16 mouse cellular contexts compared by ENCODE assay signal in the genomic region with DNA sequence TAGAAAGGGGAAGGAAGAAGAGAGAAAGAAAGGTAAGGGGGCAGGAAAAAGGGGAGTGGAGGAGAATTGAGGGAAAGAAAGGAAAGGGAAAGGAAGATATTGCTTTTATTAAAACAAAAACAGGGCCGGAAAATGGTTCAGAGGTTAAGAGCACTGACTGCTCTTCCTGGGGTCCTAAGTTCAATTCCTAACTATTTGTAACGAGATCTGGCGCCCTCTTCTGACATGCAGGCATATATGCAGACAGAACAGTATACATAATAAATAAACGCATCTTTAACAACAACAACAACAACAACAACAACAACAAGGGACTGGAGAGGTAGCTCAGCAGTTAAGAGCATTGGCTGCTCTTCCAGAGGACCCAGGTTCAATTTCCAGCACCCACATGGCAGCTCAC. TPM values are rescaled to one million over a fixed set of nuclear protein-coding genes. Genes with fewer than 3 reads are reported as not detected.
DNase-seq lines count a peak whose midpoint lies in the region; ATAC-seq and TF ChIP-seq lines count a peak whose summit lies in the region.
"Had no signal": no experiment of that assay in that cellular context is flagged by ENCODE, and none has a peak within 500 bp of the region (broad histone marks: within the 10 kb centered on the region; RNA-seq: fewer than 3 reads in every experiment).

No protein-coding gene starts in this region.

- H3K79me2 ChIP-seq in heart, adult 2 months (replicated peaks; ENCODE audit: control insufficient read depth, insufficient read depth, low read length): no peaks in the 10 kb centered on the region
- H3K79me2 ChIP-seq in MEL (ENCODE audit: control insufficient read depth, insufficient read depth, low read length, poor library complexity): no peaks in the 10 kb centered on the region

- no peaks in the 10 kb centered on the region for H3K27me3 ChIP-seq in heart, adult 2 months (ENCODE audit: control insufficient read depth, insufficient read depth, low read length)
- H3K27me3 ChIP-seq in liver, postnatal 0 days (ENCODE audit: insufficient read depth, low read length): no peaks in the 10 kb centered on the region
- H3K27me3 ChIP-seq in liver, embryonic 12.5 days (replicated peaks): no peaks in the 10 kb centered on the region
- no peaks in the 10 kb centered on the region for H3K27me3 ChIP-seq in MEL (ENCODE audit: control insufficient read depth in 1 of 2, insufficient read depth in 2 of 2, low read length in 2 of 2)
- H3K27me3 ChIP-seq: heart, embryonic 15.5 days; midbrain, embryonic 12.5 days had no signal

- H3K9ac ChIP-seq in heart, adult 2 months (ENCODE audit: low read depth, low read length): no peak overlapping the region
- H3K9ac ChIP-seq in liver, postnatal 0 days (replicated peaks): 0 out of 2 replicates have a peak overlapping the region, but pooled peaks have one; percentile 30
- no peak overlapping the region for H3K9ac ChIP-seq in liver, embryonic 12.5 days
- no peak overlapping the region for H3K9ac ChIP-seq in MEL (ENCODE audit: control insufficient read depth, low read depth, low read length, poor library complexity, severe bottlenecking)
- H3K9ac ChIP-seq: heart, embryonic 15.5 days; midbrain, embryonic 12.5 days had no signal

- H3K4me1 ChIP-seq in heart, adult 2 months (ENCODE audit: control insufficient read depth, insufficient read depth, low read length): no peaks in the 10 kb centered on the region
- 0 out of 2 replicates have a peak, but pooled peaks cover 2% of the 10 kb centered on the region for H3K4me1 ChIP-seq in liver, postnatal 0 days (ENCODE audit: insufficient read depth)
- no peaks in the 10 kb centered on the region for H3K4me1 ChIP-seq in liver, embryonic 12.5 days
- no peaks in the 10 kb centered on the region for H3K4me1 ChIP-seq in MEL (ENCODE audit: control insufficient read depth in 1 of 2, insufficient read depth in 2 of 2, low read length in 2 of 2)
- H3K4me1 ChIP-seq: heart, embryonic 15.5 days had no signal

- DNase-seq in heart, adult 2 months: no peak
- DNase-seq in heart, postnatal 4 days: no peak
- DNase-seq in liver, postnatal 0 days: no peak
- peak; percentile 33 for DNase-seq in MEL (ENCODE audit: low read depth, low spot score)
- DNase-seq in induced T-regulatory cell, adult 2 months (ENCODE audit: low read depth): peak; percentile 11
- no peak for DNase-seq in urinary bladder, postnatal 36 days (ENCODE audit: low spot score in 2 of 2)
- DNase-seq in urinary bladder, adult 18-20 months (ENCODE audit: low spot score in 2 of 2): no peak
- DNase-seq: cerebellum, postnatal 25 days; lung, adult 18-20 months; right cerebral cortex, postnatal 14 days had no signal

- TF ChIP-seq RAD21 in MEL (IDR thresholded peaks at IDR 0.05; ENCODE audit: low read depth, low read length): peak; percentile 62

- no peak overlapping the region for H3K4me3 ChIP-seq in heart, adult 2 months
- no peak overlapping the region for H3K4me3 ChIP-seq in liver, postnatal 0 days (ENCODE audit: low read depth, low read length)
- H3K4me3 ChIP-seq in liver, embryonic 12.5 days: no peak overlapping the region
- H3K4me3 ChIP-seq in MEL (ENCODE audit: control insufficient read depth in 1 of 2, insufficient read depth in 1 of 2, low read depth in 2 of 2, low read length in 2 of 2): no peak overlapping the region
- H3K4me3 ChIP-seq: heart, embryonic 15.5 days; midbrain, embryonic 12.5 days had no signal

- intact Hi-C loops in heart, adult 2 months (cut with DNase I): loop anchor here (5.0 kb wide), 1 partner anchor 76 kb away; no protein-coding TSS in a partner anchor

- H3K27ac ChIP-seq in heart, adult 2 months: no peak overlapping the region
- H3K27ac ChIP-seq in liver, postnatal 0 days (ENCODE audit: low read depth): peak overlapping the region; percentile 80
- H3K27ac ChIP-seq in liver, embryonic 12.5 days: no peak overlapping the region
- H3K27ac ChIP-seq in MEL (ENCODE audit: control insufficient read depth, low read depth, low read length): no peak overlapping the region
- H3K27ac ChIP-seq: heart, embryonic 15.5 days; midbrain, embryonic 12.5 days had no signal

- peak overlapping the region; percentile 51; the same call in 1 of the 2 replicates for H3K4me2 ChIP-seq in liver, postnatal 0 days (ENCODE audit: low read depth, low read length)
- H3K4me2 ChIP-seq in liver, embryonic 12.5 days: no peak overlapping the region
- H3K4me2 ChIP-seq: heart, embryonic 15.5 days; midbrain, embryonic 12.5 days had no signal

- peak; percentile 51 for TF ChIP-seq CTCF in heart, adult 2 months (IDR thresholded peaks at IDR 0.05)
- peak; percentile 65 for TF ChIP-seq CTCF in liver, postnatal 0 days (IDR thresholded peaks at IDR 0.05; ENCODE audit: low read depth)
- TF ChIP-seq CTCF in MEL (IDR thresholded peaks at IDR 0.05 in 2 of 3, conservative IDR thresholded peaks at IDR 0.05 in 1 of 3; ENCODE audit: control insufficient read depth in 1 of 3, insufficient read depth in 1 of 3, low read depth in 2 of 3, low read length in 3 of 3, poor library complexity in 1 of 3, severe bottlenecking in 1 of 3): peak; percentile 13 to 60 (median 38); a peak in 4 of 6 replicates

- H3K36me3 ChIP-seq in heart, adult 2 months (ENCODE audit: control insufficient read depth, insufficient read depth, low read length): no peaks in the 10 kb centered on the region
- 0 out of 2 replicates have a peak, but pooled peaks cover 9% of the 10 kb centered on the region for H3K36me3 ChIP-seq in liver, postnatal 0 days (replicated peaks; ENCODE audit: insufficient read depth, low read length)
- H3K36me3 ChIP-seq in liver, embryonic 12.5 days: no peaks in the 10 kb centered on the region
- no peaks in the 10 kb centered on the region for H3K36me3 ChIP-seq in MEL (ENCODE audit: control insufficient read depth in 1 of 2, insufficient read depth in 2 of 2, low read length in 2 of 2)
- H3K36me3 ChIP-seq: heart, embryonic 15.5 days; midbrain, embryonic 12.5 days had no signal

- H3K9me3 ChIP-seq in liver, postnatal 0 days (ENCODE audit: low read length): no peaks in the 10 kb centered on the region
- H3K9me3 ChIP-seq in liver, embryonic 12.5 days (replicated peaks): no peaks in the 10 kb centered on the region
- H3K9me3 ChIP-seq in MEL (replicated peaks; ENCODE audit: insufficient read depth, low read length): no peaks in the 10 kb centered on the region
- H3K9me3 ChIP-seq: heart, embryonic 15.5 days; midbrain, embryonic 12.5 days had no signal

- TF ChIP-seq EP300 in heart, adult 2 months (IDR thresholded peaks at IDR 0.05; ENCODE audit: insufficient read depth, low read depth, low read length): no peak
- TF ChIP-seq EP300 in liver, postnatal 0 days (IDR thresholded peaks at IDR 0.05; ENCODE audit: low read depth): no peak
- no peak for TF ChIP-seq EP300 in MEL (IDR thresholded peaks at IDR 0.05; ENCODE audit: low read depth in 1 of 2, low read length in 2 of 2)

- ATAC-seq in liver, postnatal 0 days: no peak
- ATAC-seq in liver, embryonic 12.5 days: no peak

- WGBS in heart, adult 2 months: 33% methylated on average over 4 of the region's 4 CpGs
- WGBS in liver, postnatal 0 days (ENCODE audit: insufficient replicate concordance): 30% methylated on average over 4 of the region's 4 CpGs
- WGBS in liver, embryonic 12.5 days (ENCODE audit: insufficient replicate concordance): 23% methylated on average over 4 of the region's 4 CpGs

- TF ChIP-seq POLR2A in heart, adult 2 months (IDR thresholded peaks at IDR 0.05; ENCODE audit: insufficient read depth, low read depth, low read length): no peak
- TF ChIP-seq POLR2A in MEL (IDR thresholded peaks at IDR 0.05; ENCODE audit: control insufficient read depth in 1 of 2, insufficient read depth in 1 of 2, low read depth in 1 of 2, low read length in 2 of 2, poor library complexity in 1 of 2): no peak

TF ChIP-seq in MEL, 35 proteins besides CTCF, POLR2A, EP300 and RAD21:
- peak; percentile 66 for TF ChIP-seq SMC3 (IDR thresholded peaks at IDR 0.05; ENCODE audit: low read depth, low read length)
- TF ChIP-seq ZKSCAN1 (IDR thresholded peaks at IDR 0.05; ENCODE audit: low read depth, low read length): no peak
- TF ChIP-seq ZC3H11A (IDR thresholded peaks at IDR 0.05; ENCODE audit: low read depth, low read length): peak; percentile 38; the same call in 1 of the 2 replicates
TF ChIP-seq in MEL: peak in this region for 2.

RNA-seq across cellular contexts. Expression of gene Hrg, which starts 2.2 kb away (rescaled TPM):
- total RNA-seq in heart, adult 2 months (2021): not detected
- 0.26 TPM in 1 of 2 replicates, not detected in the other for polyA plus RNA-seq in heart, adult 2 months (2012; rRNA removed)
- not detected for total RNA-seq in heart, postnatal 4 days (2021)
- 443 and 542 TPM in 2 replicates for polyA plus RNA-seq in liver, postnatal 0 days (2015; fragmentation: Nextera tagmentation; extraction: Ambion mirVana)
- polyA plus RNA-seq in liver, embryonic 12.5 days (2016; fragmentation: Nextera tagmentation; extraction: Ambion mirVana): 0.10 and 0.13 TPM in 2 replicates
- not detected in 2 replicates for total RNA-seq in MEL (2012; rRNA removed)
- polyA plus RNA-seq in MEL (2012; ENCODE audit: insufficient read depth in 1 of 2, insufficient read length in 2 of 2, low read depth in 1 of 2, low replicate concordance in 2 of 2, missing spikeins in 1 of 2): not detected
- total RNA-seq: left cerebral cortex, adult 8-10 months; neutrophil, adult 5-6 weeks had no signal
- polyA plus RNA-seq: heart, embryonic 15.5 days; urinary bladder, adult 2 months had no signal

RNA-seq across cellular contexts. Expression of gene Fetub, which starts 34.9 kb away (rescaled TPM):
- under 1 TPM; 0.27 to 0.57 TPM for total RNA-seq in heart, adult 2 months (2021)
- 0.44 and 0.86 TPM in 2 replicates for polyA plus RNA-seq in heart, adult 2 months (2012; rRNA removed)
- total RNA-seq in heart, postnatal 4 days (2021): not detected
- polyA plus RNA-seq in liver, postnatal 0 days (2015; fragmentation: Nextera tagmentation; extraction: Ambion mirVana): 578 and 644 TPM in 2 replicates
- 0.35 and 0.69 TPM in 2 replicates for polyA plus RNA-seq in liver, embryonic 12.5 days (2016; fragmentation: Nextera tagmentation; extraction: Ambion mirVana)
- total RNA-seq in MEL (2012; rRNA removed): 0.26 TPM in 1 of 2 replicates, not detected in the other
- polyA plus RNA-seq in MEL (2012; ENCODE audit: insufficient read depth in 1 of 2, insufficient read length in 2 of 2, low read depth in 1 of 2, low replicate concordance in 2 of 2, missing spikeins in 1 of 2): under 1 TPM in 1 of 2 experiments, not detected in 1; 0.96 TPM
- total RNA-seq: left cerebral cortex, adult 8-10 months; neutrophil, adult 5-6 weeks had no signal
- polyA plus RNA-seq: heart, embryonic 15.5 days; midbrain, embryonic 12.5 days had no signal

Comparison
In these comparisons a context has a peak if more than half of its experiments do, and no peak if none do; other contexts are left out.
1. RNA of gene Hrg, which starts 2.2 kb away (polyA plus RNA-seq): 443 to 542 TPM in liver, postnatal 0 days; 0.10 to 0.13 TPM in liver, embryonic 12.5 days, 0.26 TPM in heart, adult 2 months and not detected in MEL; every median in the first group is over 100 times any median in the second.
2. RNA of gene Fetub, which starts 34.9 kb away (polyA plus RNA-seq): 578 to 644 TPM in liver, postnatal 0 days; 0.96 TPM in MEL, 0.44 to 0.86 TPM in heart, adult 2 months and 0.35 to 0.69 TPM in liver, embryonic 12.5 days; every median in the first group is over 100 times any median in the second.
3. DNase-seq: peak in MEL (single experiment) and induced T-regulatory cell, adult 2 months (single experiment); none in heart, adult 2 months (0 of 2), heart, postnatal 4 days (single experiment), liver, postnatal 0 days (single experiment), urinary bladder, postnatal 36 days (0 of 2) and urinary bladder, adult 18-20 months (0 of 2).
4. Peak in every context shown above with its lines, with median percentiles within 50 percentile points of each other: CTCF ChIP-seq.